Mouse (Mus musculus): ENCODE data around the gene Rcbtb2. TPM values are rescaled to one million over a fixed set of nuclear protein-coding genes. Genes with fewer than 3 reads are reported as not detected.
"Not testable (repeated sequence)": the region's sequence is repeated elsewhere in the genome, so short reads cannot be mapped to it uniquely, and the experiment has no call there.

Rcbtb2 gene
- total RNA-seq (2018; cell fraction: chromatin; rRNA removed) = 100 to 1,000 TPM in 9 of 26 experiments, 10 to 100 TPM in 17; 10.1 to 399 (median 78.4) TPM
- 100 to 1,000 TPM in 13 of 26 experiments, 10 to 100 TPM in 13; 30.9 to 230 (median 97.0) TPM for total RNA-seq (2018; cell fraction: cytosol; rRNA removed)
- 100 to 1,000 TPM in 8 of 26 experiments, 10 to 100 TPM in 18; 16.4 to 314 (median 54.6) TPM for total RNA-seq (2018; cell fraction: nucleus; rRNA removed)
- polyA plus RNA-seq (2018) = 214 to 549 TPM (median 282 TPM) in 3 replicates

GRCm38 (mm10) chr14:73122923-73123278 lies at the start of gene Rcbtb2:
Gene Rcbtb2 (plus strand): TSS chr14:73123037.
- Histone ChIP-seq H3K36me3 (ENCODE audit: inconsistent target) (no peaks in the 10 kb centered on the region), H3K4me3 (ENCODE audit: inconsistent target) (peak within 1 kb of the TSS; percentile 16), H3K79me2 (ENCODE audit: inconsistent target) (no peaks in the 10 kb centered on the region), H3K27ac (peak within 1 kb of the TSS; percentile 89)
- WGBS (ENCODE audit: missing documents) = 2% methylated on average over 4 of the region's 4 CpGs

- Histone ChIP-seq H3K79me2 (ENCODE audit: inconsistent target) (no peaks in the 10 kb centered on the region), H3K4me3 (ENCODE audit: inconsistent target) (no peak overlapping the region), H3K27ac (no peak overlapping the region), H3K36me3 (ENCODE audit: inconsistent target) (no peaks in the 10 kb centered on the region)
- WGBS (ENCODE audit: missing documents) = 100% methylated on average over 2 of the region's 2 CpGs
Measured at GRCm38 (mm10) chr14:73083563-73083962, 39.3 kb upstream of the Rcbtb2 start.

GRCm38 (mm10) chr14:73086425-73086824 lies 36.4 kb upstream of the Rcbtb2 start:
- no peaks in the 10 kb centered on the region for H3K79me2 ChIP-seq (ENCODE audit: inconsistent target)
- WGBS (ENCODE audit: missing documents) = 88% methylated on average over 3 of the region's 3 CpGs
- no peak overlapping the region for H3K4me3 ChIP-seq (ENCODE audit: inconsistent target)
- H3K27ac ChIP-seq = no peak overlapping the region
- H3K36me3 ChIP-seq (ENCODE audit: inconsistent target) = no peaks in the 10 kb centered on the region

GRCm38 (mm10) chr14:73087247-73087646 lies 35.6 kb upstream of the Rcbtb2 start:
- Histone ChIP-seq H3K27ac (no peak overlapping the region), H3K79me2 (ENCODE audit: inconsistent target) (no peaks in the 10 kb centered on the region), H3K36me3 (ENCODE audit: inconsistent target) (no peaks in the 10 kb centered on the region), H3K4me3 (ENCODE audit: inconsistent target) (no peak overlapping the region)
- 52% methylated on average over 3 of the region's 5 CpGs for WGBS (ENCODE audit: missing documents)

- WGBS (ENCODE audit: missing documents) = 26% methylated on average over 5 of the region's 5 CpGs
- H3K79me2 ChIP-seq (ENCODE audit: inconsistent target) = no peaks in the 10 kb centered on the region
- H3K4me3 ChIP-seq (ENCODE audit: inconsistent target) = no peak overlapping the region
- no peak overlapping the region for H3K27ac ChIP-seq
- no peaks in the 10 kb centered on the region for H3K36me3 ChIP-seq (ENCODE audit: inconsistent target)
Measured at GRCm38 (mm10) chr14:73087746-73088145, 35.1 kb upstream of the Rcbtb2 start.

- H3K4me3 ChIP-seq (ENCODE audit: inconsistent target) = no peak overlapping the region
- no peak overlapping the region for H3K27ac ChIP-seq
- WGBS (ENCODE audit: missing documents) = 100% methylated on average over 1 of the region's 1 CpGs
Measured at GRCm38 (mm10) chr14:73088224-73088623, 34.6 kb upstream of the Rcbtb2 start.

GRCm38 (mm10) chr14:73092871-73093270 lies 30.0 kb upstream of the Rcbtb2 start:
- H3K36me3 ChIP-seq (ENCODE audit: inconsistent target) = no peaks in the 10 kb centered on the region
- H3K79me2 ChIP-seq (ENCODE audit: inconsistent target) = no peaks in the 10 kb centered on the region
- no peak overlapping the region for H3K4me3 ChIP-seq (ENCODE audit: inconsistent target)
- WGBS (ENCODE audit: missing documents) = 82% methylated on average over 3 of the region's 3 CpGs
- no peak overlapping the region for H3K27ac ChIP-seq

More at GRCm38 (mm10) chr14:73088224-73088623, 34.6 kb upstream of the Rcbtb2 start:
- Histone ChIP-seq H3K36me3 (ENCODE audit: inconsistent target) (no peaks in the 10 kb centered on the region), H3K79me2 (ENCODE audit: inconsistent target) (no peaks in the 10 kb centered on the region)

GRCm38 (mm10) chr14:73094802-73095550 lies 27.9 kb upstream of the Rcbtb2 start:
- H3K36me3 ChIP-seq (ENCODE audit: inconsistent target) = no peaks in the 10 kb centered on the region

GRCm38 (mm10) chr14:73098677-73099387 lies 24.0 kb upstream of the Rcbtb2 start:
- Histone ChIP-seq H3K4me3 (ENCODE audit: inconsistent target) (no peak overlapping the region), H3K79me2 (ENCODE audit: inconsistent target) (no peaks in the 10 kb centered on the region), H3K27ac (no peak overlapping the region), H3K36me3 (ENCODE audit: inconsistent target) (no peaks in the 10 kb centered on the region)
- 42% methylated on average over 10 of the region's 10 CpGs for WGBS (ENCODE audit: missing documents)

More at GRCm38 (mm10) chr14:73094802-73095550, 27.9 kb upstream of the Rcbtb2 start:
- 67% methylated on average over 13 of the region's 13 CpGs for WGBS (ENCODE audit: missing documents)
- H3K27ac ChIP-seq = no peak overlapping the region
- H3K4me3 ChIP-seq (ENCODE audit: inconsistent target) = no peak overlapping the region
- no peaks in the 10 kb centered on the region for H3K79me2 ChIP-seq (ENCODE audit: inconsistent target)

GRCm38 (mm10) chr14:73102270-73102865 lies 20.5 kb upstream of the Rcbtb2 start:
- no peaks in the 10 kb centered on the region for H3K79me2 ChIP-seq (ENCODE audit: inconsistent target)
- no peak overlapping the region for H3K27ac ChIP-seq
- WGBS (ENCODE audit: missing documents) = 89% methylated on average over 11 of the region's 12 CpGs
- H3K4me3 ChIP-seq (ENCODE audit: inconsistent target) = no peak overlapping the region
- H3K36me3 ChIP-seq (ENCODE audit: inconsistent target) = no peaks in the 10 kb centered on the region

GRCm38 (mm10) chr14:73102986-73103385 lies 19.9 kb upstream of the Rcbtb2 start:
- not testable (repeated sequence) for H3K79me2 ChIP-seq (ENCODE audit: inconsistent target); H3K27ac ChIP-seq; H3K36me3 ChIP-seq (ENCODE audit: inconsistent target); H3K4me3 ChIP-seq (ENCODE audit: inconsistent target)
- WGBS (ENCODE audit: missing documents) = 95% methylated on average over 3 of the region's 4 CpGs

- H3K4me3 ChIP-seq (ENCODE audit: inconsistent target) = no peak overlapping the region
- H3K79me2 ChIP-seq (ENCODE audit: inconsistent target) = no peaks in the 10 kb centered on the region
- 51% methylated on average over 6 of the region's 6 CpGs for WGBS (ENCODE audit: missing documents)
- no peak overlapping the region for H3K27ac ChIP-seq
- H3K36me3 ChIP-seq (ENCODE audit: inconsistent target) = no peaks in the 10 kb centered on the region
Measured at GRCm38 (mm10) chr14:73104913-73105312, 17.9 kb upstream of the Rcbtb2 start.

GRCm38 (mm10) chr14:73105407-73106185 lies 17.2 kb upstream of the Rcbtb2 start:
- no peaks in the 10 kb centered on the region for H3K79me2 ChIP-seq (ENCODE audit: inconsistent target)
- no peak overlapping the region for H3K27ac ChIP-seq
- H3K4me3 ChIP-seq (ENCODE audit: inconsistent target) = no peak overlapping the region
- WGBS (ENCODE audit: missing documents) = 16% methylated on average over 11 of the region's 11 CpGs
- H3K36me3 ChIP-seq (ENCODE audit: inconsistent target) = no peaks in the 10 kb centered on the region

- no peaks in the 10 kb centered on the region for H3K79me2 ChIP-seq (ENCODE audit: inconsistent target)
- H3K36me3 ChIP-seq (ENCODE audit: inconsistent target) = no peaks in the 10 kb centered on the region
- WGBS (ENCODE audit: missing documents) = 16% methylated on average over 8 of the region's 8 CpGs
- no peak overlapping the region for H3K4me3 ChIP-seq (ENCODE audit: inconsistent target)
- H3K27ac ChIP-seq = no peak overlapping the region
Measured at GRCm38 (mm10) chr14:73106234-73106711, 16.6 kb upstream of the Rcbtb2 start.
